Mouse (Mus musculus) neural tube, embryonic 11.5 days (tissue): Measurements from ENCODE around the gene Snx8. TPM values are rescaled to one million over a fixed set of nuclear protein-coding genes. Genes with fewer than 3 reads are reported as not detected.

Experiments
- ATAC-seq: fragments of 200-750 bp; cut with Nextera tagmentation; 2 replicates; pipeline ENCODE4 v1.8.0; 2017; ENCODE audit warnings: moderate number of reproducible peaks, mild to moderate bottlenecking, moderate TSS enrichment, moderate library complexity; ENCODE audit not compliant: insufficient read depth, low FRiP score, low TSS enrichment
- DNase-seq: peaks from one replicate; pipeline ENCODE4 v3.0.0-alpha.2; 2015; ENCODE audit warnings: low spot score
- H3K27ac ChIP-seq: fragments of 300-500 bp; sonication (generic); 2 replicates; pipeline ENCODE4 v1.5.1; 2014; ENCODE audit warnings: low read depth, mild to moderate bottlenecking, low read length
- H3K27me3 ChIP-seq: fragments of 300-500 bp; sonication (generic); 2 replicates; pipeline ENCODE4 v1.6.1; 2014; ENCODE audit warnings: mild to moderate bottlenecking, low read length, mixed read lengths; ENCODE audit not compliant: control insufficient read depth, insufficient read depth
- H3K36me3 ChIP-seq: fragments of 300-500 bp; sonication (generic); 2 replicates; pipeline ENCODE4 v1.6.1; 2014; ENCODE audit warnings: mild to moderate bottlenecking, low read length, moderate library complexity, mixed read lengths; ENCODE audit not compliant: control insufficient read depth, insufficient read depth
- H3K4me1 ChIP-seq: fragments of 300-500 bp; sonication (generic); 2 replicates; pipeline ENCODE4 v1.6.1; 2014; ENCODE audit warnings: low read length, mixed read lengths; ENCODE audit not compliant: control insufficient read depth, insufficient read depth
- H3K4me2 ChIP-seq: fragments of 300-500 bp; sonication (generic); 2 replicates; pipeline ENCODE4 v1.6.1; 2014; ENCODE audit warnings: low read depth, mild to moderate bottlenecking, moderate library complexity
- H3K4me3 ChIP-seq: fragments of 300-500 bp; sonication (generic); 2 replicates; pipeline ENCODE4 v1.5.1; 2014; ENCODE audit warnings: low read depth, low read length
- H3K9ac ChIP-seq: fragments of 300-500 bp; sonication (generic); 2 replicates; pipeline ENCODE4 v1.6.1; 2014; ENCODE audit warnings: mild to moderate bottlenecking, low read length
- H3K9me3 ChIP-seq: fragments of 300-500 bp; sonication (generic); 2 replicates; pipeline ENCODE4 v1.6.1; 2016; ENCODE audit warnings: low read length; ENCODE audit not compliant: control insufficient read depth
- WGBS: fragments of 180-500 bp; shearing (Covaris S2); extraction: QIAGEN DNeasy Blood & Tissue Kit; methylation state at CpG from one replicate; pipeline ENCODE4 v1.1.7; 2014; 5-methylcytosine and 5-hydroxymethylcytosine counted together
- polyA plus RNA-seq: library from polyadenylated mRNA; unstranded; fragments of >200 nt; fragmentation: Nextera tagmentation; extraction: Ambion mirVana; gene quantifications from 2 replicates; pipeline ENCODE4 v1.2.1, GENCODE M21; 2014

Gene Snx8
- polyA plus RNA-seq, 1 experiment from 2014 or later: 8.4 TPM

- no peak for DNase-seq
- no peak overlapping the region for H3K4me2 ChIP-seq
- ATAC-seq: no peak
- H3K9ac ChIP-seq: no peak overlapping the region; the same call in 1 of the 2 replicates
- no peaks in the 10 kb centered on the region for H3K4me1 ChIP-seq
- H3K4me3 ChIP-seq: no peak overlapping the region
- H3K9me3 ChIP-seq: no peaks in the 10 kb centered on the region
- H3K27me3 ChIP-seq: no peaks in the 10 kb centered on the region
- H3K36me3 ChIP-seq: peaks cover 5% of the 10 kb centered on the region
- no peak overlapping the region for H3K27ac ChIP-seq
- WGBS: 84% methylated on average over 14 of the region's 14 CpGs
Observed at GRCm38 (mm10) chr5:140359930-140360674, 29.0 kb downstream of the Snx8 start.

DNA sequence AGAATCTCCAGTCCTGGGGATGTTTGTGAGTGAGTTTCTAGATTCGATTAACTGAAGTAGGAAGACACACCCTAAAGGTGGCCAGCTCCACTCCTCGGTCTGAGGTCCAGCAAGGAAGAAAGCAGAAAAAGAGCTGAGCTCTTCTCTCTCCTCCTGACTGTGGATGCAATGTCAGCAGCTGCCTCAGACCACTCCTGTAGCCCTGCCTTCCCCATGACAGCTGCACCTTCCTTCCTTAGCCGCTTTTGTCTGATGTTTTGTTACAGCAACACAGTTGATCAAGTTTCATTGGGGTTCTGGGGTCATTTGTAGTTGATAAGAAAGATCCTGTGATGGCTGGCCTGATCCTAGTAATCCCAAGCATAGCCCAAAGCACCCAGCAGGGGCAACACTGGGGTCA lies 31.6 kb downstream of the Snx8 start:
- WGBS: 92% methylated on average over 3 of the region's 3 CpGs
- no peaks in the 10 kb centered on the region for H3K27me3 ChIP-seq
- no peak overlapping the region for H3K27ac ChIP-seq
- DNase-seq (no peak), ATAC-seq (no peak)
- peaks cover 10% of the 10 kb centered on the region for H3K36me3 ChIP-seq
- no peak overlapping the region for H3K4me3 ChIP-seq
- H3K9ac ChIP-seq: no peak overlapping the region
- H3K4me2 ChIP-seq: no peak overlapping the region
- no peaks in the 10 kb centered on the region for H3K4me1 ChIP-seq
- H3K9me3 ChIP-seq: no peaks in the 10 kb centered on the region

- H3K36me3 ChIP-seq: peaks cover 15% of the 10 kb centered on the region
- WGBS: 87% methylated on average over 11 of the region's 11 CpGs
Observed at GRCm38 (mm10) chr5:140355934-140356333, 33.1 kb downstream of the Snx8 start.

GRCm38 (mm10) chr5:140352352-140352751 lies 36.7 kb downstream of the Snx8 start:
- Histone ChIP-seq H3K4me2 (no peak overlapping the region), H3K4me3 (no peak overlapping the region), H3K4me1 (no peaks in the 10 kb centered on the region), H3K36me3 (peaks cover 19% of the 10 kb centered on the region), H3K27me3 (no peaks in the 10 kb centered on the region), H3K27ac (no peak overlapping the region), H3K9me3 (no peaks in the 10 kb centered on the region), H3K9ac (no peak overlapping the region)
- ATAC-seq (no peak), DNase-seq (no peak)
- 95% methylated on average over 6 of the region's 6 CpGs for WGBS

More at GRCm38 (mm10) chr5:140355934-140356333, 33.1 kb downstream of the Snx8 start:
- no peak overlapping the region for H3K27ac ChIP-seq
- no peak overlapping the region for H3K4me3 ChIP-seq
- DNase-seq (no peak), ATAC-seq (no peak)
- no peak overlapping the region for H3K4me2 ChIP-seq
- H3K9ac ChIP-seq: no peak overlapping the region
- no peaks in the 10 kb centered on the region for H3K9me3 ChIP-seq
- H3K27me3 ChIP-seq: no peaks in the 10 kb centered on the region
- H3K4me1 ChIP-seq: no peaks in the 10 kb centered on the region

DNA sequence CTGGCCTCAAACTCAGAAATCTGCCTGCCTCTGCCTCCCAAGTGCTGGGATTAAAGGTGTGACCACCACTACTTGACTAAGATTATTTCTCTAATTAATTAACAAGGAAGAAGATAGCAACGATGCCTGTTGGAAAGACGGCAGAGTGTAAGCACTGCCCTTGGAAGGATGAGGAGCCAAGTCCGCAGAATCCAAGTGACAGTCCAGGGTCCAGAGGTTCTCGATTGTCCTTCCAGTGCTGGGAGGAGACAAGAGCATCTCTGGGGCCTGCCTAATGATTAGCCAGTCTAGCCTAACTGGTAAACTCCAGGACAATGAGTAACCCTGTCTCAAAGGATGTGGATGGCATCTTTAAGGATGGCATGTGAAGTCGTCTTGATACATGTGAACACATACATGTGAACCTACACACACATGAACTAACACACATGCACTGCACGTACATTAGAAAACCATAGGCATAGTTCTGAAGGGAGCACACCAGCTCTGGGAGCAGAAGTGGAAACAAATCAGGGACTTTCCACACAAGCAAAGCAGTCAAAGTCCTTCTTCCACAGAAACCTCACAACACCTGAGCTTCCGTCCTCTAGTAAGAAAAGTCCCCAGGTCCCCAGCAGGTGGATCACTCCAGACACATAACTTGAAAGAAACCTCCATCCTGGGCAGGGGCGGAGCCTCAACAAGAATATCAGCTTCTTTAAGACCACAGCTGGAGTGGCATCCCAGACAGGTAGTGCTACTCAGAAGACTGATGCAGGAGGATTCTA lies 38.1 kb downstream of the Snx8 start:
- H3K9me3 ChIP-seq: no peaks in the 10 kb centered on the region
- no peaks in the 10 kb centered on the region for H3K4me1 ChIP-seq
- WGBS: 90% methylated on average over 8 of the region's 8 CpGs
- H3K27ac ChIP-seq: no peak overlapping the region
- DNase-seq (no peak), ATAC-seq (no peak)
- H3K4me3 ChIP-seq: no peak overlapping the region
- H3K4me2 ChIP-seq: no peak overlapping the region
- H3K27me3 ChIP-seq: no peaks in the 10 kb centered on the region
- peaks cover 16% of the 10 kb centered on the region for H3K36me3 ChIP-seq
- H3K9ac ChIP-seq: no peak overlapping the region

GRCm38 (mm10) chr5:140349882-140350281 lies 39.2 kb downstream of the Snx8 start:
- Histone ChIP-seq H3K27me3 (no peaks in the 10 kb centered on the region), H3K9ac (no peak overlapping the region), H3K4me3 (no peak overlapping the region), H3K9me3 (no peaks in the 10 kb centered on the region), H3K4me1 (no peaks in the 10 kb centered on the region), H3K27ac (no peak overlapping the region), H3K36me3 (peaks cover 14% of the 10 kb centered on the region), H3K4me2 (no peak overlapping the region)
- no peak for DNase-seq
- ATAC-seq: no peak
- 97% methylated on average over 9 of the region's 9 CpGs for WGBS

DNA sequence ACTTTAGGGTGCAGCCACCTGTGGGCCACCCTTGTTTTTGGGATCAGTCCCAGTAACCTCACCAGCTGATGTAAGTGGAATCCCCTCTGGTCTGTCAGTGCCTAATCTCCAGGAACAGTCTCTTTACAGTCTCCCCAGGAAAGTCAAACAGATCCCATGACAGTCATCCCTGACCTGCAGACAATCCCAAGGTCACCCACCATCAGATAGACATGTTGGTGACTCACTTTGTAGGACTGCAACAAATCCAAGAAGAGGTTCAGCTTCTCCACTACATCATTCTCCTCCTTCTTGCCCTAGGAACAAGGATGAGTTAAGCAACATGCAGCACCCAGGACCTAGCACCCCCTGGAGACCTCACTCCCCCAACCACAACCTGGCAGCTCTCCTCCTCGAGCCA lies 43.0 kb downstream of the Snx8 start:
- Histone ChIP-seq H3K9ac (no peak overlapping the region), H3K4me3 (no peak overlapping the region), H3K27ac (no peak overlapping the region), H3K36me3 (0 out of 2 replicates have a peak, but pooled peaks cover 4% of the 10 kb centered on the region), H3K4me2 (no peak overlapping the region), H3K27me3 (no peaks in the 10 kb centered on the region), H3K4me1 (no peaks in the 10 kb centered on the region), H3K9me3 (no peaks in the 10 kb centered on the region)
- 63% methylated on average over 1 of the region's 1 CpGs for WGBS
- no peak for DNase-seq
- no peak for ATAC-seq

DNA sequence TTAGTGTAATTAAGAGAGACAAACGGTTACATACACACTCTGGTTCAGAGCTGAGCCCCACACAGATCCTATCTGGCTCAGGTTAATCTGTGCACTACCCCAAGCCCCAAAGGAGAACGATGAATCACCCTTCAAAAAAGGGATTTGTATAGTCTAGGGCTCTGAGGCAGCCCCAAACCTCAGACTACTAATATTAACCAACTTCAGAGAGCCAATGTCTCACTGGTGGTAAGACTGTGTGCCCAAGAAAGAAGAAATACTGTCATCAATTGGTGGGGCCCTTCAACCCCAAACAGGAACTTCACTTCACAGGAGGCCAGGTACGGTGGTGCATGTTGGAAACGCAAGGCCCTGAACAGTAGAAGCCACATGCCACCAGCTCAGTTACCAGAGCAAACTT lies 43.8 kb downstream of the Snx8 start:
- DNase-seq: no peak
- 0 out of 2 replicates have a peak, but pooled peaks cover 4% of the 10 kb centered on the region for H3K36me3 ChIP-seq
- no peak overlapping the region for H3K9ac ChIP-seq
- no peak overlapping the region for H3K4me3 ChIP-seq
- no peaks in the 10 kb centered on the region for H3K27me3 ChIP-seq
- no peak overlapping the region for H3K27ac ChIP-seq
- H3K4me1 ChIP-seq: no peaks in the 10 kb centered on the region
- H3K4me2 ChIP-seq: no peak overlapping the region
- WGBS: 90% methylated on average over 4 of the region's 4 CpGs
- no peak for ATAC-seq
- H3K9me3 ChIP-seq: no peaks in the 10 kb centered on the region

- H3K27me3 ChIP-seq: no peaks in the 10 kb centered on the region
- H3K4me3 ChIP-seq: no peak overlapping the region
- WGBS: 88% methylated on average over 4 of the region's 4 CpGs
- no peak overlapping the region for H3K4me2 ChIP-seq
- H3K27ac ChIP-seq: no peak overlapping the region
- no peak for DNase-seq
- peaks cover 2% of the 10 kb centered on the region; the same call in 1 of the 2 replicates for H3K36me3 ChIP-seq
- no peak for ATAC-seq
- no peaks in the 10 kb centered on the region for H3K4me1 ChIP-seq
- H3K9me3 ChIP-seq: no peaks in the 10 kb centered on the region
- no peak overlapping the region for H3K9ac ChIP-seq
Observed at GRCm38 (mm10) chr5:140342880-140343279, 46.2 kb downstream of the Snx8 start.
